Mouse (Mus musculus): ENCODE results near the gene Miga2. TPM values are rescaled to one million over a fixed set of nuclear protein-coding genes. Genes with fewer than 3 reads are reported as not detected.
"Not testable (repeated sequence)": the region's sequence is repeated elsewhere in the genome, so short reads cannot be mapped to it uniquely, and the experiment has no call there.

The Miga2 gene
- polyA plus RNA-seq, 1 experiment from 2014 or later: 25.0 TPM

GRCm38 (mm10) chr2:30409454-30410176 is 45.6 kb downstream of the Miga2 start:
- Histone ChIP-seq H3K4me3 (ENCODE audit: low read length) (no peak overlapping the region), H3K4me2 (replicated peaks; ENCODE audit: low read depth, low read length) (no peak overlapping the region), H3K27ac (ENCODE audit: low read depth, low read length) (no peak overlapping the region), H3K9me3 (ENCODE audit: control insufficient read depth, low read length) (no peaks in the 10 kb centered on the region), H3K36me3 (ENCODE audit: control insufficient read depth, insufficient read depth, low read length) (peaks cover 34% of the 10 kb centered on the region), H3K9ac (ENCODE audit: low read depth, low read length) (no peak overlapping the region), H3K27me3 (ENCODE audit: control insufficient read depth, insufficient read depth, low read length) (no peaks in the 10 kb centered on the region), H3K4me1 (ENCODE audit: control insufficient read depth, insufficient read depth, low read length) (0 out of 2 replicates have a peak, but pooled peaks cover under 1% of the 10 kb centered on the region)
- no peak for ATAC-seq (ENCODE audit: low FRiP score, low TSS enrichment)
- WGBS: 84% methylated on average over 5 of the region's 5 CpGs

DNA sequence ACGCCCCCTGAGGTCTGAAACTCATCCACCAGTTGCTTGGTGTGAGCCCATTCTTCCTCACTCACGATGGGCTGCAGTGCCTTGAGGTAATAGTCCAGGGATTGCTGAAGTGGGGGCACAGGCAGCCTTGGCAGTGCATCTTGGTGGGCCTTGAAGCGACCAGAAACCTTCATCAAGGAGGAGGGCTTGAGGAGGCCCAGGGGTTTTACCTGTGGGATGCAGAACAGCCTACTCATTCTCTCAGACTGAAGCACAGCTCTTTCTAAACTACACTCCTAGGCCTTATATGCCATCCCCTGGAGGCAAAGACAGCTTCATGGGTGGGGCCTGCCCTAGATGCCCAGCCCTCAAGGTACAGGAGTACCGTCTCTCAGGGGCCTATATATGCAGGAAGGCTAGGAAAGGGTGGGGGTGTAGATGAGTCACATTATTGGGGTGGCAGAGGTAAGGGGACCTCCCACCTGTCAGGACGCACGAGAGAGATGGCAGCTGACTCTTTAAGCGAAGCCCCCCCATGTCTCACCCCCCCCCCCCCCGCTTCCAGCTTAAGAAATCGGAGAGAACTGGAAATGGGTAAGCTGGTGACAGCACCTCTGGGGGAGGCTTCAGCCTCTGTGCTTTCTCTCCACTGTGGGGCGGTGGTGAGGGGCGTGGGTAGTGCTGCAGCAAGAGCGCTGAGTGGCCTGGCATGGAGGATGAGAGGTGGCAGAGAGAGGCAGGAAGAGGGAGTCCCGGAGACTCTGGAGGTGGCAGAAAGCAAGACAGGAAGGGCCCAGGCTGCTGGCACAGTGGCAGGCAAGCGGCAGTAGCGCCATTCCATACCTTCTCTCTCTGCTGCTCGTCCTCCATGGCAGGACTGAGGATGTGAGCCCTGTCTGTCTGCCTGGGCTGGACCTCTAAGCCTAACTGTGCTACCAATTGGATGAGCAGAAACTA is 49.3 kb downstream of the Miga2 start:
- ATAC-seq (ENCODE audit: low FRiP score, low TSS enrichment): no peak
- Histone ChIP-seq H3K4me2 (replicated peaks; ENCODE audit: low read depth, low read length) (no peak overlapping the region), H3K4me1 (ENCODE audit: control insufficient read depth, insufficient read depth, low read length) (peaks cover 14% of the 10 kb centered on the region), H3K9me3 (ENCODE audit: control insufficient read depth, low read length) (no peaks in the 10 kb centered on the region), H3K4me3 (ENCODE audit: low read length) (no peak overlapping the region), H3K36me3 (ENCODE audit: control insufficient read depth, insufficient read depth, low read length) (peaks cover 19% of the 10 kb centered on the region; the same call in 1 of the 2 replicates), H3K27me3 (ENCODE audit: control insufficient read depth, insufficient read depth, low read length) (no peaks in the 10 kb centered on the region), H3K9ac (ENCODE audit: low read depth, low read length) (no peak overlapping the region), H3K27ac (ENCODE audit: low read depth, low read length) (no peak overlapping the region)
- WGBS: 82% methylated on average over 16 of the region's 16 CpGs

- Histone ChIP-seq H3K4me1 (ENCODE audit: control insufficient read depth, insufficient read depth, low read length) (peaks cover 22% of the 10 kb centered on the region), H3K4me3 (ENCODE audit: low read length) (peak overlapping the region; percentile 64; the same call in 1 of the 2 replicates), H3K9me3 (ENCODE audit: control insufficient read depth, low read length) (no peaks in the 10 kb centered on the region), H3K4me2 (replicated peaks; ENCODE audit: low read depth, low read length) (no peak overlapping the region), H3K36me3 (ENCODE audit: control insufficient read depth, insufficient read depth, low read length) (peaks cover 12% of the 10 kb centered on the region; the same call in 1 of the 2 replicates), H3K9ac (ENCODE audit: low read depth, low read length) (no peak overlapping the region), H3K27ac (ENCODE audit: low read depth, low read length) (no peak overlapping the region), H3K27me3 (ENCODE audit: control insufficient read depth, insufficient read depth, low read length) (no peaks in the 10 kb centered on the region)
- 92% methylated on average over 4 of the region's 4 CpGs for WGBS
- ATAC-seq (ENCODE audit: low FRiP score, low TSS enrichment): no peak
Observed at GRCm38 (mm10) chr2:30414101-30414500, 50.1 kb downstream of the Miga2 start.

DNA sequence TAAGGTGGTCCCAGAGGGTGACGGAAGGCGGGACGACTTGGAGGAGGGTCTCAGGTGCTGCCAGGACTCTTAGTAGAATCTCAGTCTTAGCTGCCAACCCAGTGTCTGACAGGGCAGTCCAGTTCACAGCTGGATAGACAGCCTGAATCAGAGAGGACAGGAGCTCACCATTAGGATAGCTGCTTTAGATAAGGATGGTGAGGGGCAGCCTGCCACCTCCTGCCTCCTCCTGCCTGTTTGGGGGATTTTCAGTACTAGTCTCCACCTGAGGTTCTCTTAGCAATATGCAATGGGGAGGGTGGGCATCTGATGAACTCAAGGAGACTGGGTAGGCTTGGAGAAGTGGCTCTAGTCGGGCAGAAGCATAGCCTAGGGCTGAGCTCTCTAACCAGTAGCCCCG is 50.6 kb downstream of the Miga2 start:
- peak overlapping the region; percentile 82 for H3K4me2 ChIP-seq (replicated peaks; ENCODE audit: low read depth, low read length)
- no peaks in the 10 kb centered on the region for H3K27me3 ChIP-seq (ENCODE audit: control insufficient read depth, insufficient read depth, low read length)
- H3K9ac ChIP-seq (ENCODE audit: low read depth, low read length): peak overlapping the region; percentile 96; the same call in 1 of the 2 replicates
- ATAC-seq (ENCODE audit: low FRiP score, low TSS enrichment): peak; percentile 2; the same call in 1 of the 2 replicates
- no peak overlapping the region for H3K27ac ChIP-seq (ENCODE audit: low read depth, low read length)
- H3K36me3 ChIP-seq (ENCODE audit: control insufficient read depth, insufficient read depth, low read length): peaks cover 9% of the 10 kb centered on the region; the same call in 1 of the 2 replicates
- peaks cover 28% of the 10 kb centered on the region for H3K4me1 ChIP-seq (ENCODE audit: control insufficient read depth, insufficient read depth, low read length)
- no peaks in the 10 kb centered on the region for H3K9me3 ChIP-seq (ENCODE audit: control insufficient read depth, low read length)
- peak overlapping the region; percentile 64 for H3K4me3 ChIP-seq (ENCODE audit: low read length)
- WGBS: 48% methylated on average over 5 of the region's 5 CpGs

GRCm38 (mm10) chr2:30415157-30415935 is 51.3 kb downstream of the Miga2 start, which contains the start of gene Crat:
Gene Crat (minus strand): TSS chr2:30415813.
- ATAC-seq (ENCODE audit: low FRiP score, low TSS enrichment): peak; percentile 91
- Histone ChIP-seq H3K4me2 (replicated peaks; ENCODE audit: low read depth, low read length) (peak within 1 kb of the TSS; percentile 82), H3K4me1 (ENCODE audit: control insufficient read depth, insufficient read depth, low read length) (peaks cover 29% of the 10 kb centered on the region), H3K9me3 (ENCODE audit: control insufficient read depth, low read length) (no peaks in the 10 kb centered on the region), H3K36me3 (ENCODE audit: control insufficient read depth, insufficient read depth, low read length) (peaks cover 5% of the 10 kb centered on the region; the same call in 1 of the 2 replicates), H3K27ac (ENCODE audit: low read depth, low read length) (peak within 1 kb of the TSS; percentile 93), H3K27me3 (ENCODE audit: control insufficient read depth, insufficient read depth, low read length) (no peaks in the 10 kb centered on the region), H3K9ac (ENCODE audit: low read depth, low read length) (peak within 1 kb of the TSS; percentile 96), H3K4me3 (ENCODE audit: low read length) (peak within 1 kb of the TSS; percentile 64)
- under 1% methylated on average over 56 of the region's 58 CpGs for WGBS

- no peaks in the 10 kb centered on the region for H3K27me3 ChIP-seq (ENCODE audit: control insufficient read depth, insufficient read depth, low read length)
- H3K4me2 ChIP-seq (replicated peaks; ENCODE audit: low read depth, low read length): peak within 1 kb of the TSS; percentile 82
- peak within 1 kb of the TSS; percentile 96 for H3K9ac ChIP-seq (ENCODE audit: low read depth, low read length)
- peak within 1 kb of the TSS; percentile 93 for H3K27ac ChIP-seq (ENCODE audit: low read depth, low read length)
- H3K4me1 ChIP-seq (ENCODE audit: control insufficient read depth, insufficient read depth, low read length): peaks cover 29% of the 10 kb centered on the region
- H3K4me3 ChIP-seq (ENCODE audit: low read length): peak within 1 kb of the TSS; percentile 64
- H3K36me3 ChIP-seq (ENCODE audit: control insufficient read depth, insufficient read depth, low read length): peaks cover 4% of the 10 kb centered on the region; the same call in 1 of the 2 replicates
- ATAC-seq (ENCODE audit: low FRiP score, low TSS enrichment): peak; percentile 87
- under 1% methylated on average over 63 of the region's 67 CpGs for WGBS
- no peaks in the 10 kb centered on the region for H3K9me3 ChIP-seq (ENCODE audit: control insufficient read depth, low read length)
Observed at GRCm38 (mm10) chr2:30415936-30416648, 52.1 kb downstream of the Miga2 start, which contains the start of gene Ptpa. Gene Ptpa (plus strand): TSS chr2:30416039.

- H3K36me3 ChIP-seq (ENCODE audit: control insufficient read depth, insufficient read depth, low read length): peaks cover 4% of the 10 kb centered on the region; the same call in 1 of the 2 replicates
- peak overlapping the region; percentile 64 for H3K4me3 ChIP-seq (ENCODE audit: low read length)
- peak overlapping the region; percentile 82 for H3K4me2 ChIP-seq (replicated peaks; ENCODE audit: low read depth, low read length)
- no peaks in the 10 kb centered on the region for H3K27me3 ChIP-seq (ENCODE audit: control insufficient read depth, insufficient read depth, low read length)
- H3K27ac ChIP-seq (ENCODE audit: low read depth, low read length): peak overlapping the region; percentile 93
- 0% methylated on average over 7 of the region's 7 CpGs for WGBS
- no peaks in the 10 kb centered on the region for H3K9me3 ChIP-seq (ENCODE audit: control insufficient read depth, low read length)
- H3K9ac ChIP-seq (ENCODE audit: low read depth, low read length): peak overlapping the region; percentile 96
- no peak for ATAC-seq (ENCODE audit: low FRiP score, low TSS enrichment)
- peaks cover 29% of the 10 kb centered on the region for H3K4me1 ChIP-seq (ENCODE audit: control insufficient read depth, insufficient read depth, low read length)
Observed at GRCm38 (mm10) chr2:30416649-30416965, 52.6 kb downstream of the Miga2 start.

GRCm38 (mm10) chr2:30417154-30417553 is 53.1 kb downstream of the Miga2 start:
- 81% methylated on average over 6 of the region's 6 CpGs for WGBS
- Histone ChIP-seq H3K4me3 (ENCODE audit: low read length) (peak overlapping the region; percentile 64; the same call in 1 of the 2 replicates), H3K4me1 (ENCODE audit: control insufficient read depth, insufficient read depth, low read length) (peaks cover 29% of the 10 kb centered on the region), H3K9ac (ENCODE audit: low read depth, low read length) (peak overlapping the region; percentile 96; the same call in 1 of the 2 replicates), H3K4me2 (replicated peaks; ENCODE audit: low read depth, low read length) (peak overlapping the region; percentile 82; the same call in 1 of the 2 replicates)
- H3K27me3 ChIP-seq (ENCODE audit: control insufficient read depth, insufficient read depth, low read length); H3K9me3 ChIP-seq (ENCODE audit: control insufficient read depth, low read length); ATAC-seq (ENCODE audit: low FRiP score, low TSS enrichment); H3K36me3 ChIP-seq (ENCODE audit: control insufficient read depth, insufficient read depth, low read length); H3K27ac ChIP-seq (ENCODE audit: low read depth, low read length): not testable (repeated sequence)
